Mouse (Mus musculus) G1E (cell line): ENCODE data around the gene Abhd12b. TPM values are rescaled to one million over a fixed set of nuclear protein-coding genes. Genes with fewer than 3 reads are reported as not detected.

Experiments
- ATAC-seq: 2 replicates; pipeline ENCODE4 v1.8.0; 2016; ENCODE audit warnings: mild to moderate bottlenecking; ENCODE audit not compliant: insufficient number of reproducible peaks, poor library complexity, low FRiP score, severe bottlenecking; ENCODE audit errors: extremely low read depth
- DNase-seq: peaks from one replicate; pipeline ENCODE4 v3.0.0; 2012; ENCODE audit warnings: low spot score
- H3K27me3 ChIP-seq: 2 replicates; pipeline ENCODE4 v1.6.1; 2012; ENCODE audit warnings: mild to moderate bottlenecking, low read length, inconsistent platforms; ENCODE audit not compliant: insufficient read depth
- H3K36me3 ChIP-seq: replicated peaks from 2 replicates; pipeline ENCODE3; 2012; ENCODE audit warnings: mild to moderate bottlenecking, inconsistent platforms
- H3K4me1 ChIP-seq: 2 replicates; pipeline ENCODE4 v1.6.1; 2012; ENCODE audit warnings: low read depth, low read length, inconsistent platforms, mixed read lengths; ENCODE audit not compliant: insufficient read depth
- H3K4me3 ChIP-seq: 2 replicates; pipeline ENCODE4 v1.5.1; 2012; ENCODE audit warnings: low read depth, mild to moderate bottlenecking, inconsistent platforms, low read length, moderate library complexity, mixed read lengths
- H3K9me3 ChIP-seq: replicated peaks from 2 replicates; pipeline ENCODE4 v1.6.1; 2012; ENCODE audit warnings: inconsistent platforms
- CTCF ChIP-seq: IDR thresholded peaks from 2 replicates; pipeline ENCODE4 v1.5.1; 2012; ENCODE audit warnings: low read depth, low read length, inconsistent platforms, mixed read lengths
- GATA1 ChIP-seq: IDR thresholded peaks from 2 replicates; pipeline ENCODE4 v1.6.1; 2012; ENCODE audit warnings: borderline replicate concordance, low read length, inconsistent platforms, mixed read lengths
- GATA2 ChIP-seq: IDR thresholded peaks from 2 replicates; pipeline ENCODE4 v1.6.1; 2012; ENCODE audit warnings: low read depth, low read length, inconsistent platforms, borderline replicate concordance
- POLR2AphosphoS5 ChIP-seq: IDR thresholded peaks from 2 replicates; pipeline ENCODE4 v1.6.1; 2012; ENCODE audit warnings: low read depth, low read length, inconsistent platforms; ENCODE audit not compliant: insufficient replicate concordance
- TAL1 ChIP-seq: conservative IDR thresholded peaks from 2 replicates; pipeline ENCODE4 v1.6.1; 2012; ENCODE audit warnings: low read depth, low read length, inconsistent platforms, mixed read lengths
- polyA plus RNA-seq: library from polyadenylated mRNA; stranded (reverse); fragments of >175 nt; gene quantifications from 2 replicates; pipeline ENCODE4 v1.2.3, GENCODE M21; 2012
- total RNA-seq, 2 experiments: library from RNA; stranded (forward) in 1 of 2; stranded (reverse) in 1 of 2; fragments of 200-1000 nt in 1 of 2; fragments of >200 nt in 1 of 2; fragmentation: Nextera tagmentation in 1 of 2; gene quantifications; 2 replicates each; pipeline ENCODE4 v1.2.3; 2014 to 2017

The Abhd12b gene
- total and polyA plus RNA-seq, 3 experiments, result 0.11 TPM; not detected in 2

GRCm38 (mm10) chr12:70195426-70195825, 41.5 kb downstream of the Abhd12b start:
- H3K9me3 ChIP-seq, result no peaks in the 10 kb centered on the region
- H3K27me3 ChIP-seq, result peaks cover 5% of the 10 kb centered on the region; the same call in 1 of the 2 replicates
- no peaks in the 10 kb centered on the region for H3K36me3 ChIP-seq
- ATAC-seq (no peak), DNase-seq (no peak)
- H3K4me1 ChIP-seq, result no peaks in the 10 kb centered on the region
- TF ChIP-seq TAL1 (no peak), POLR2AphosphoS5 (no peak), GATA2 (no peak), GATA1 (no peak), CTCF (no peak)
- no peak overlapping the region for H3K4me3 ChIP-seq

GRCm38 (mm10) chr12:70196341-70196740, 42.4 kb downstream of the Abhd12b start:
- DNase-seq (no peak), ATAC-seq (no peak)
- Histone ChIP-seq H3K36me3 (no peaks in the 10 kb centered on the region), H3K27me3 (peaks cover 7% of the 10 kb centered on the region), H3K9me3 (no peaks in the 10 kb centered on the region), H3K4me1 (no peaks in the 10 kb centered on the region), H3K4me3 (no peak overlapping the region)
- TF ChIP-seq GATA1, result no peak
- no peak for TF ChIP-seq GATA2
- no peak for TF ChIP-seq POLR2AphosphoS5
- no peak for TF ChIP-seq TAL1
- no peak for TF ChIP-seq CTCF

GRCm38 (mm10) chr12:70201926-70202529, 48.1 kb downstream of the Abhd12b start:
- DNase-seq (no peak), ATAC-seq (no peak)
- no peaks in the 10 kb centered on the region for H3K4me1 ChIP-seq
- H3K4me3 ChIP-seq, result no peak overlapping the region
- no peak for TF ChIP-seq TAL1
- TF ChIP-seq GATA2, result no peak
- no peak for TF ChIP-seq GATA1
- no peak for TF ChIP-seq POLR2AphosphoS5
- no peak for TF ChIP-seq CTCF
- H3K27me3 ChIP-seq, result peaks cover 14% of the 10 kb centered on the region
- no peaks in the 10 kb centered on the region for H3K36me3 ChIP-seq
- H3K9me3 ChIP-seq, result no peaks in the 10 kb centered on the region

GRCm38 (mm10) chr12:70204433-70204832, 50.5 kb downstream of the Abhd12b start:
- Histone ChIP-seq H3K4me1 (no peaks in the 10 kb centered on the region), H3K36me3 (no peaks in the 10 kb centered on the region), H3K27me3 (peaks cover 27% of the 10 kb centered on the region), H3K9me3 (no peaks in the 10 kb centered on the region), H3K4me3 (no peak overlapping the region)
- DNase-seq (no peak), ATAC-seq (no peak)
- TF ChIP-seq GATA1 (no peak), POLR2AphosphoS5 (no peak), TAL1 (no peak), GATA2 (no peak), CTCF (no peak)

GRCm38 (mm10) chr12:70208214-70208613, 54.3 kb downstream of the Abhd12b start:
- TF ChIP-seq POLR2AphosphoS5 (no peak), GATA1 (no peak), CTCF (no peak), TAL1 (no peak)
- ATAC-seq (no peak), DNase-seq (no peak)
- no peaks in the 10 kb centered on the region for H3K36me3 ChIP-seq
- H3K27me3 ChIP-seq, result peaks cover 25% of the 10 kb centered on the region
- no peak overlapping the region for H3K4me3 ChIP-seq
- no peaks in the 10 kb centered on the region for H3K4me1 ChIP-seq
- no peaks in the 10 kb centered on the region for H3K9me3 ChIP-seq

- TF ChIP-seq POLR2AphosphoS5, result no peak
- TF ChIP-seq TAL1, result no peak
- H3K4me3 ChIP-seq, result no peak overlapping the region
- H3K36me3 ChIP-seq, result no peaks in the 10 kb centered on the region
- no peaks in the 10 kb centered on the region for H3K4me1 ChIP-seq
- H3K27me3 ChIP-seq, result peaks cover 18% of the 10 kb centered on the region; the same call in 1 of the 2 replicates
- no peaks in the 10 kb centered on the region for H3K9me3 ChIP-seq
- ATAC-seq (no peak), DNase-seq (no peak)
Measured at GRCm38 (mm10) chr12:70212501-70212900, 58.6 kb downstream of the Abhd12b start.
